Mouse (Mus musculus) adrenal gland (tissue): ENCODE results near the gene Slc22a14.
"Not testable (repeated sequence)": the region's sequence is repeated elsewhere in the genome, so short reads cannot be mapped to it uniquely, and the experiment has no call there.

ENCODE experiments used
- intact Hi-C: fragments of 180-260 bp; cut with DNase I; formaldehyde crosslinking; loops from one replicate; pipeline ENCODE4 v1.15.1; 2025
- long read RNA-seq, 2 experiments: library from polyadenylated mRNA; unstranded; transcript quantifications; one replicate each; pipeline ENCODE4 v2.0.0; 2020; ENCODE audit warnings: borderline replicate concordance in 1 of 2; ENCODE audit not compliant: insufficient replicate concordance in 1 of 2

The Slc22a14 gene
- long read RNA-seq, experiment 1, result 0 reads
- long read RNA-seq, experiment 2, result 0 reads

DNA sequence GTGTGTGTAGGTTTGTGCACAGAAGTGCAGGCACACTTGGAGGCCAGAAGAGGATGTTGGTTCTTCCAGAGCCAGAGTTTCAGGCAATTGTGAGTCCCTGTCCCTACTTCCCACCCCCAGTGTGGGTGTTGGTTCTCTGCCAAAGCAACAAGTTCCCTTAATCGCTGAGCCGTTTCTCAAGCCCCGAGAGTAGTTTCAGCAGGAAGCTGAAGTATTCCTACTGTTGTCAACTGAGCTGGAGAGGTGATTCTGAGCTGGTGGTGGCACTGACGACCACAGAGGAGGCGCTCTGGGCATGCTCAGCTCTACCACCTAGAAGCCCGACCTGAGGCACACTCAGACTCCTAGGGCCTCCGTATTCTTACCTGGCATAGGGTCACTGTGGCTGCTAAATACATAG lies at the start of gene Slc22a14:
Gene Slc22a14, minus strand, starts transcription at position 270 of the 400 bp plus-strand sequence.
- intact Hi-C loops, result no loop called here

DNA sequence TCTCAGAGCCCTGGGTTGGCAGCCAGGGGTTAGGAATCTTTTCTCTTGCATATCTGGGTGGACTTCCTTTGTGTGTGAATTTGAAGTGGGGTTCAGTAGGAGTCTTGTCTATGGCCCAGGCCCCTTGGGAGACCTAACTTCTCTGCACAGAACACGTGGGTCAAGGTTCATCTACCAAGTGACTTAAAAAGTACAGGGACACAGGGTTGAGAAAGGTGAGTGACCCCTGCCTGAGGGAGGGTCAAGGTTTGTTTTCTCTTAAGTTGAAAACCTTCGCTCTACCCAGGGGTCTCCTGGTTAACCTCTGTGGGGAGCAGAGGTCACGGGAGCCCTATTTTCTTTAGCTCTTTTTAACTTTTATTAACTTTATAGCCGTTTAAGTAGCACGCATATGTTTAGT lies 44.5 kb upstream of the Slc22a14 start:
- intact Hi-C loops, result no loop called here

DNA sequence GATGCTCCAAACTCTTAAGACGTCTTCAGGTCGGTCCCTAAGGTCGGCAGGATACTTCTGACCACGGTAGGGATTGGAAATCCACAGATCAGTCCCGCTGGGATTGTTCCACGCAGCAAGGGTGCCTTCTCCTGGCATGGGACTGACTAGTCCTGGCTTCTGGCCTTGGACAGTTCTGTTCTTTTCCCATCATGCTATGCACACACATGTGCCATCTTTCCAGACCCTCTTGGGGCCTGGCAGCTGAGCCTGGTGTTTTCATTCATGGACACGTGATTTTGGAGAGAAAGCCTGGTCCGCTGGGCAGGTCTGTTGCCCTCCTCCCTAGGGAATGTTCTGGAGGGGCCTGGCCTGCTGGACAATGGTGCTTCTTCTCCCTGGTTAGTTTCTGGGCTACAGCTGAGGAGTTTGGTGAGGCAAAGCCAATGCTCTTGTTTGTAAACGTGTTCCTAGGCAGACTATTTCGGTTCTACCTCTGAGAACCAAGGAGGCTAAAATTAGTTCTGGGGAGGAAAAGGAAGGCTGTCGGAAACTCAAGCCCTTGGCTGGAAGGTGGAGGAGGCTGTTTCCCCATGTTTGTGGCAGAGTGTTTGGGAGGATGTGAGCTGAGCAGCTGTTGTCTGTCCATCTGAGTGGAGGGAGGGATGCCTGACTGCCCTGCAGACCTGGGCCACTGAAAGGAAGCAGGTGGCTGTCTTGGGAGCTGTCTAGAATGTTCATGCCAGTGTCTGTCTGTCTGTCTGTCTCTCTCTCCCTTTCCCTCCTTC lies 43.7 kb upstream of the Slc22a14 start:
- intact Hi-C loops, result no loop called here

GRCm38 (mm10) chr9:119407884-119408283 lies 42.5 kb upstream of the Slc22a14 start:
- intact Hi-C loops, result no loop called here

DNA sequence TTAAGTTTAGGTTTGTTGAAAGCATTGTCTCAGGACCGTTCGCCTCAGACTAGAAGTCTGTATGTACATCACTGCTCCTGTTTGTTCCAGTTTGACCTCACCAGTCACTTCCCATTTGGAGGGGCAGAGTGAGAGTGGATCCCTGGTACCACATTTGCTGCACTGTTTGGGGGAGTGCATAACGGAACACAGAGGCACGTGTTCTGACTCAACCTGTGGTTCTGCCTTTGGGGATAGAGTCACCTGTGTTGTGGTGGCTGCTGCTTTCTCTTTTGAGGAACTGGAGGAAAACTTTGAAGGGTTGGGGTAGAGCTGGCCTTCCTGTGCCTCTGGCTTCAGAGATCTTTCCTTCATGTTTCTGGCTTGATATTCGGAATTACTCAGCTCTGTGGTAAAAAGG lies 38.7 kb upstream of the Slc22a14 start:
- intact Hi-C loops, result loop anchor here (5.0 kb wide), 1 partner anchor 47 kb away; the partner anchor contains the start of gene Xylb

DNA sequence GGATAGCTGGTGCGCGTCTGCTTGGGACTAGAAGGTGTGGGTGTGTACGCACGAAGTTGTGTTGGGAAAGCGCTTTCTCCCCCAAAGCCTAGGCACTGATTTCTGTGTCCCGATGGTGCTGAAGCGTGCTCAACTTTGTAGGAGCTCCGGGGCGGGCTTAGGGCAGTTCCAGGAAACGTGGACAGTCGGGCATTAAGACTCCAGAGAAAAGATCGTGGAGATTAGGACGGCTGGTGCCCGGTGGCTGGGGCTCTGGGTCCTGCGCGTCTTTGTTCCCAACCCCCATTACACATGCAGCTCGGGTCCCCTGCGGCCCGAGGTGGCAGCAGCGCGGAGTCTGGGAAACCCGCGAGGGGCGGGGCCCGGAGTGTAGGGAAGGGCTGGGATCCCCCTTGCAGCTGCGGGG lies 37.9 kb upstream of the Slc22a14 start:
- intact Hi-C loops, result loop anchor here (5.0 kb wide), 1 partner anchor 46 kb away; the partner anchor contains the start of gene Xylb

GRCm38 (mm10) chr9:119402253-119403235 lies 37.2 kb upstream of the Slc22a14 start:
- intact Hi-C loops, result loop anchor here (5.0 kb wide), 1 partner anchor 45 kb away; the partner anchor contains the start of gene Xylb

DNA sequence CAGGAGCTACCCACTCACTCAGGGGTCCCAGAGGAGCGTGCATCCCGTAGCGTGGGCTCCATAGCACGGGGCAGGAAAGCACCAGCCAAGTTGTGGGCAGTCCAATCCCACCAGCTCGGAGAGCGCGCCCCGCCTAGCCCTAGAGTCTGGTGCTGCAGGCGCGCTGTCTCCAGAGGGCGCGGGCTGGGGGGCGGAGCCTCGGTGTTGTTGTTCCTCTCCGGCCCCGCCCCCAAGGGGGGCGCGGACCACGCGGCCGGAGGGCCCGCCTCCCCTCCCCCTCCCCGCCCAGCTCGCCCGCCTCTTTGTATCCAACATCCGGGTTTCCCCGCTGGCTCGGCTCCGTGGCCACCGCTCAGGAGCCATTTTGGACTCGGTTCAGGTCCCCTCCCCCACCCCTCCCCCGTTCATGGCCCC lies 36.5 kb upstream of the Slc22a14 start, which contains the start of gene Acvr2b:
Gene Acvr2b, plus strand, starts transcription at position 318 of the 414 bp plus-strand sequence.
- intact Hi-C loops, result loop anchor here (5.0 kb wide), 1 partner anchor 45 kb away; the partner anchor contains the start of gene Xylb

DNA sequence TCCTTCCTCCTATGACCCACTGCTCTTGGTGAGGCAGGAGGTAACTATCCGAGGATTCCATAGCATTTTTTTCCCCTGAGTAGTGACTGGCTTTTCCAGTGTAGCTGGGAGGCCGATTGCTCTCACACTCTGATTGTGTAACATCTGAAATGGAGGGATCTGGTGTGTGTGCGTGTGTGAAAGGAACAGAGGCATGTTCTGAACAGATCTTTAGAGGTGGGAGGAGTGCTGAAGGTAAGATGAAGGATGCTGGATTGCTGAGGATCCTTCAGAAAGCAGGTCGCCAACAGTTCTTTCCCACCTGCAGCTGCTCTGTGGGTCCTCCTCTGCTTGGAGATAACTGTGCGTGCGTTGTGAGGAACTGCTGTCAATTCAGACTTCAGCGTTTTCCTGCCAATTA lies 36.0 kb upstream of the Slc22a14 start:
- intact Hi-C loops, result loop anchor here (5.0 kb wide), 1 partner anchor 44 kb away; the partner anchor contains the start of gene Xylb

GRCm38 (mm10) chr9:119394808-119395207 lies 29.5 kb upstream of the Slc22a14 start:
- intact Hi-C loops, result no loop called here

- intact Hi-C loops, result no loop called here
Measured at GRCm38 (mm10) chr9:119390214-119390613, 24.9 kb upstream of the Slc22a14 start.

- intact Hi-C loops, result no loop called here
Measured at GRCm38 (mm10) chr9:119388956-119389355, 23.6 kb upstream of the Slc22a14 start.

DNA sequence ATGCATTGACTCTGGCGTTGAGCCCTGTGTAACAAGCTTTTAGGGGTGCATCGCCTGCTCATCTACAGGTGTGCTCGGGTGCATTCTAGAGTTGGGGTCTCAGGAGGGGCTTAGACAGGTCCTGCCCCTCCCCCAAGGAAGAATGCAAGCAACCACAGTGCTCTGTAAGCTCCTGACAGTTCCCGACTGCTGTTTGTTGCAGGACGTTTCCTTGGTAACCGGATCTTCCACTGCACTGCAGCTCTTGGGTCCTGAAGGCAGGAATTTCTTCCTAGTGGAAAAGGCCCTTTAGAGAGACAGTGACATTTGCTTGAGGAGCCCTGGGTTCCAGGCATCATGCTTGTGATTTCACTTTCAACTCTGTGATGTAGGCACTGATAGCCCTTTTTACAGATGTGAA lies 17.2 kb upstream of the Slc22a14 start:
- intact Hi-C loops, result no loop called here

GRCm38 (mm10) chr9:119378231-119378630 lies 12.9 kb upstream of the Slc22a14 start:
- intact Hi-C loops, result no loop called here

- intact Hi-C loops, result no loop called here
Measured at GRCm38 (mm10) chr9:119375556-119375955, 10.2 kb upstream of the Slc22a14 start.

GRCm38 (mm10) chr9:119375008-119375407 lies 9.7 kb upstream of the Slc22a14 start:
- intact Hi-C loops, result no loop called here

DNA sequence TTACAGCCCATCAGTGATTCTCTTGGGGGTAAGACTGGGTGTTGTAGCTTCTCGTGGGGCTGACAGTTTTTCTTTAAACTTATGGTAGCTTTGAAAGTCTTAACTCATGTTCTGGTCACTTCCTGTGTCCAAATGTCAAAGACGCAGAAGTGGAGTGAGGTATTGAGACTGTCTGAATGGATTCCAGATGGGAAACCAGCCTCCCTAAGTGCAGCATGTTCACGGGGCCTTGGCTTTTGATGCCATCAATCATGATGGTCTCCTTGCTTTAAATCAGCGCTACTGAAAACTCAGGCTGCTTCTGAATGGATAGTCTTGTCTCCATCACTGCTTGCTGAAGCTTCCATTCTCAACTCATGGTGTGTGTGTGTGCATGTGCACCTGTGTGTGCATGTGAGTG lies 5.9 kb upstream of the Slc22a14 start:
- intact Hi-C loops, result no loop called here

DNA sequence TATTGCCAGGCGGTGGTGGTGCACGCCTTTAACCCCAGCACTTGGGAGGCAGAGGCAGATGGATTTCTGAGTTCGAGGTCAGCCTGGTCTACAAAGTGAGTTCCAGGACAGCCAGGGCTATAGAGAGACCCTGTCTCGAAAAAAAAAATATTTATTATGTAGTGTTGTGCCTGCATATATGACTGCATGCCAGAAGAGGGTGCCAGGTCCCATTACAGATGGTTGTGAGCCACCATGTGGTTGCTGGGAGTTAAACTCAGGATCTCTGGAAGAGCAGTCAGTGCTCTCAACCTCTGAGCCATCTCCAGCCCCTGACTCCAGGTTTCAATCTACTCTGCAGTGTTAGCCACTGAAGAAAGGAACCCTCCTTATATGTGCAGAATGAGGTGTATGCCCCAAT lies 5.4 kb upstream of the Slc22a14 start:
- intact Hi-C loops, result not testable (repeated sequence)

DNA sequence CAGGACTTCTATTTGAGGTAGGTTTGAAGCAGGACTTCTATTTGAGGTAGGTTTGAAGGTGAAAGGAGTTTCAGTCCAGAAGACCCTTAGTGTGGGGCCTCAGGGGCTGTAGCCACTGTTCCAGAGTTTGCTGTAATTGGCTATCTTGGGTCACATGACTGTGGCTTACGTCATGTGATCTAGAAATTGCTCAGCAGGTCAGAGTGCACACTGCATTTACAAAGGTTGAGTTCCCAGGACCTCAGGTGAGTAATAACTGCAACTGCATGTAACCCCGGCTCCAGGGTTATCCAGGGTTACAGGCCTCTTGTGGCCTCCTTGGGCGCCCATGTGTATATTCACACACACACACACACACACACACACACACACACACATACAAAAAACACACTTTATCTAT lies 3.0 kb upstream of the Slc22a14 start:
- intact Hi-C loops, result no loop called here

- intact Hi-C loops, result no loop called here
Measured at GRCm38 (mm10) chr9:119363229-119363628, 2.1 kb downstream of the Slc22a14 start.

DNA sequence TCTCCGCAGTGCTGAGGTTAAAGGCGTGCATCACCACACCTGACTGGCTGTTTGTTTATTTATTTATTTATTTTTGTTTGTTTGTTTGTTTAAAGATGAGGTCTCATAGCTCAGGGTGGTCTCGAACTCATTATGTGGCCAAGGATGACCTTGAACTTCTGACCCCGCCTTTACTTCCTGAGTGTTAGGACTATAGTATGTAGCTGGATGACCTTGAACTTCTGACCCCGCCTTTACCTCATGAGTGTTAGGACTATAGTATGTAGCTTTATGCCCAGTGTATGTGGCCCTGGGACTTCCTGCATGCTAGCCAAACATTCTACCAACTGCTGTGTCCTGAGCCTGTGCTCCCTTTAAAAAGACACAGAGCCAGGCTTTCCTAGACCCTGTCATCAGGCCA lies 3.9 kb downstream of the Slc22a14 start:
- intact Hi-C loops, result no loop called here

GRCm38 (mm10) chr9:119358058-119358429 lies 7.3 kb downstream of the Slc22a14 start:
- intact Hi-C loops, result loop anchor here (5.0 to 10.0 kb wide), 2 partner anchors 44 to 53 kb away; partner anchors contain the start of gene Acvr2b
